Mouse (Mus musculus) olfactory bulb, adult 2 months (tissue): ENCODE results near the gene Sbf2.

ENCODE experiments used
- CTCF ChIP-seq: fragments of 200-500 bp; IDR thresholded peaks from 2 replicates; pipeline ENCODE4 v1.5.1; 2012; ENCODE audit warnings: low read depth, mild to moderate bottlenecking, low read length, moderate library complexity; ENCODE audit not compliant: insufficient read depth
- POLR2A ChIP-seq: fragments of 200-500 bp; IDR thresholded peaks from 2 replicates; pipeline ENCODE4 v1.6.1; 2012; ENCODE audit warnings: mild to moderate bottlenecking, low read depth, low read length, moderate library complexity; ENCODE audit not compliant: insufficient read depth

GRCm38 (mm10) chr7:110615151-110615631 lies 469 bp upstream of the Sbf2 start:
- TF ChIP-seq POLR2A (no peak), CTCF (no peak)
